Mouse (Mus musculus) CH12.LX (cell line): ENCODE results near the gene Whrn. TPM values are rescaled to one million over a fixed set of nuclear protein-coding genes. Genes with fewer than 3 reads are reported as not detected.
A peak's percentile ranks its signal among the peaks of the same experiment; 100 is the strongest.

Source experiments
- DNase-seq: peaks from one replicate; pipeline ENCODE4 v3.0.0-alpha.2; 2013; ENCODE audit errors: extremely low read depth
- H3K27ac ChIP-seq: 2 replicates; pipeline ENCODE4 v1.5.1; 2012; ENCODE audit warnings: low read depth, mild to moderate bottlenecking, control low read depth, moderate library complexity; ENCODE audit not compliant: insufficient read depth
- H3K27me3 ChIP-seq: replicated peaks from 2 replicates; pipeline ENCODE3; 2012; ENCODE audit warnings: inconsistent platforms
- H3K36me3 ChIP-seq, 2 experiments: replicated peaks in 1 of 2; 2 replicates each; pipeline versions ENCODE3 to v1.6.1; 2012; ENCODE audit warnings: inconsistent platforms in 1 of 2, low read length in 1 of 2, mild to moderate bottlenecking in 1 of 2, mixed read lengths in 1 of 2, moderate library complexity in 1 of 2; ENCODE audit not compliant: control insufficient read depth in 1 of 2, insufficient read depth in 1 of 2
- H3K4me1 ChIP-seq, 2 experiments: 2 replicates each; pipeline ENCODE4 v1.6.1; 2012; ENCODE audit warnings: inconsistent platforms in 1 of 2, moderate library complexity in 1 of 2; ENCODE audit not compliant: insufficient read depth in 2 of 2, control insufficient read depth in 1 of 2
- H3K4me2 ChIP-seq: 2 replicates; pipeline ENCODE4 v1.6.1; 2012; ENCODE audit warnings: low read depth, mild to moderate bottlenecking, control low read depth; ENCODE audit not compliant: poor library complexity, insufficient read depth, severe bottlenecking
- H3K4me3 ChIP-seq, 3 experiments: fragments of 150-350 bp in 1 of 3; sonication (generic) in 1 of 3; replicated peaks in 1 of 3; 2 replicates each; pipeline versions ENCODE3 to v1.5.1; 2011 to 2012; ENCODE audit warnings: low read depth in 2 of 3, low read length in 2 of 3, mild to moderate bottlenecking in 2 of 3, moderate library complexity in 2 of 3, control low read depth in 1 of 3, improper control_type of control experiment in 1 of 3, inconsistent platforms in 1 of 3, mixed read lengths in 1 of 3; ENCODE audit not compliant: poor library complexity in 1 of 3
- H3K79me2 ChIP-seq: replicated peaks from 2 replicates; pipeline ENCODE4 v1.6.1; 2012; ENCODE audit warnings: mild to moderate bottlenecking, moderate library complexity; ENCODE audit not compliant: control insufficient read depth, poor library complexity, insufficient read depth, severe bottlenecking; ENCODE audit errors: extremely low read depth
- H3K9ac ChIP-seq: 2 replicates; pipeline ENCODE4 v1.6.1; 2012; ENCODE audit warnings: low read depth, mild to moderate bottlenecking, control low read depth, moderate library complexity; ENCODE audit not compliant: insufficient read depth
- H3K9me3 ChIP-seq: replicated peaks from 2 replicates; pipeline ENCODE3; 2012; ENCODE audit warnings: low read length, inconsistent platforms, mixed read lengths
- BHLHE40 ChIP-seq: IDR thresholded peaks from 2 replicates; pipeline ENCODE4 v1.6.1; 2011; ENCODE audit warnings: mild to moderate bottlenecking, low read depth, low read length, improper control_type of control experiment
- CHD2 ChIP-seq: IDR thresholded peaks from 2 replicates; pipeline ENCODE4 v1.6.1; 2011; ENCODE audit warnings: low read length, improper control_type of control experiment
- ELF1 ChIP-seq: IDR thresholded peaks from 2 replicates; pipeline ENCODE4 v1.6.1; 2014; ENCODE audit warnings: low read depth, mild to moderate bottlenecking, inconsistent platforms, low read length, improper control_type of control experiment
- ETS1 ChIP-seq: conservative IDR thresholded peaks from 2 replicates; pipeline ENCODE4 v1.6.1; 2012; ENCODE audit warnings: low read depth, mild to moderate bottlenecking, inconsistent platforms, low read length, improper control_type of control experiment, moderate library complexity
- GABPA ChIP-seq: IDR thresholded peaks from 2 replicates; pipeline ENCODE4 v1.6.1; 2012; ENCODE audit warnings: low read depth, low read length, improper control_type of control experiment, inconsistent platforms; ENCODE audit not compliant: insufficient replicate concordance
- IRF4 ChIP-seq: IDR thresholded peaks from 2 replicates; pipeline ENCODE4 v1.6.1; 2014; ENCODE audit warnings: low read depth, mild to moderate bottlenecking, inconsistent platforms, low read length, improper control_type of control experiment
- KAT2A ChIP-seq: IDR thresholded peaks from 2 replicates; pipeline ENCODE4 v1.6.1; 2012; ENCODE audit warnings: low read length, improper control_type of control experiment, inconsistent platforms; ENCODE audit not compliant: insufficient replicate concordance
- MAX ChIP-seq: IDR thresholded peaks from 2 replicates; pipeline ENCODE4 v1.6.1; 2011; ENCODE audit warnings: low read length, improper control_type of control experiment
- MAZ ChIP-seq: IDR thresholded peaks from 2 replicates; pipeline ENCODE4 v1.6.1; 2012; ENCODE audit warnings: low read depth, mild to moderate bottlenecking, inconsistent platforms, low read length, improper control_type of control experiment, moderate library complexity
- MEF2A ChIP-seq: IDR thresholded peaks from 2 replicates; pipeline ENCODE4 v1.6.1; 2014; ENCODE audit warnings: low read depth, mild to moderate bottlenecking, inconsistent platforms, low read length, improper control_type of control experiment, borderline replicate concordance
- MXI1 ChIP-seq: IDR thresholded peaks from 2 replicates; pipeline ENCODE4 v1.6.1; 2011; ENCODE audit warnings: mild to moderate bottlenecking, low read depth, low read length, improper control_type of control experiment
- MYC ChIP-seq: IDR thresholded peaks from 2 replicates; pipeline ENCODE4 v1.6.1; 2011; ENCODE audit warnings: low read depth, mild to moderate bottlenecking, improper control_type of control experiment, low read length
- NELFE ChIP-seq: IDR thresholded peaks from 2 replicates; pipeline ENCODE4 v1.6.1; 2011; ENCODE audit warnings: low read depth, low read length, improper control_type of control experiment
- NRF1 ChIP-seq: IDR thresholded peaks from 2 replicates; pipeline ENCODE4 v1.6.1; 2014; ENCODE audit warnings: low read depth, mild to moderate bottlenecking, inconsistent platforms, low read length, improper control_type of control experiment, moderate library complexity
- POLR2A ChIP-seq: IDR thresholded peaks from 2 replicates; pipeline ENCODE4 v1.6.1; 2011; ENCODE audit warnings: low read depth, mild to moderate bottlenecking, improper control_type of control experiment, low read length
- SIN3A ChIP-seq: IDR thresholded peaks from 2 replicates; pipeline ENCODE4 v1.6.1; 2012; ENCODE audit warnings: low read length, improper control_type of control experiment, inconsistent platforms
- TCF12 ChIP-seq: IDR thresholded peaks from 2 replicates; pipeline ENCODE4 v1.6.1; 2014; ENCODE audit warnings: low read depth, mild to moderate bottlenecking, inconsistent platforms, low read length, improper control_type of control experiment
- USF1 ChIP-seq: IDR thresholded peaks from 2 replicates; pipeline ENCODE4 v1.6.1; 2014; ENCODE audit warnings: low read depth, mild to moderate bottlenecking, inconsistent platforms, low read length, improper control_type of control experiment
- ZMIZ1 ChIP-seq: IDR thresholded peaks from 2 replicates; pipeline ENCODE4 v1.6.1; 2012; ENCODE audit warnings: low read depth, mild to moderate bottlenecking, inconsistent platforms, low read length, improper control_type of control experiment
- ZNF384 ChIP-seq: IDR thresholded peaks from 2 replicates; pipeline ENCODE4 v1.6.1; 2012; ENCODE audit warnings: low read depth, low read length, improper control_type of control experiment, inconsistent platforms
- dilution Hi-C: fragments of 300-500 bp; cut with MboI; formaldehyde crosslinking; loops from 2 replicates; pipeline ENCODE4 v1.14.3; 2020; ENCODE audit warnings: low sequenced_read_pairs; ENCODE audit not compliant: extremely low pct_unique_long_range_greater_than_20kb, extremely low pct_ligation_motif_present
- in situ Hi-C: fragments of 300-500 bp; cut with MboI; formaldehyde crosslinking; loops from 3 replicates; pipeline ENCODE4 v1.14.3; 2019; ENCODE audit warnings: low sequenced_read_pairs, low pct_ligation_motif_present, low pct_unique_long_range_greater_than_20kb, mixed read lengths
- polyA plus RNA-seq: library from polyadenylated mRNA; unstranded; fragments of >175 nt; gene quantifications from 2 replicates; pipeline ENCODE4 v1.2.1, GENCODE M21; 2012; ENCODE audit warnings: low read depth; ENCODE audit not compliant: insufficient read length
- total RNA-seq, 2 experiments: library from RNA; depleted of rRNA; stranded (reverse); fragments of 300-350 nt in 1 of 2; fragments of >200 nt in 1 of 2; gene quantifications; 2 replicates each; pipeline ENCODE4 v1.2.3; 2012 to 2014

Gene Whrn
- total and polyA plus RNA-seq, 3 experiments, result 0.99 to 9.4 (median 4.5) TPM

DNA sequence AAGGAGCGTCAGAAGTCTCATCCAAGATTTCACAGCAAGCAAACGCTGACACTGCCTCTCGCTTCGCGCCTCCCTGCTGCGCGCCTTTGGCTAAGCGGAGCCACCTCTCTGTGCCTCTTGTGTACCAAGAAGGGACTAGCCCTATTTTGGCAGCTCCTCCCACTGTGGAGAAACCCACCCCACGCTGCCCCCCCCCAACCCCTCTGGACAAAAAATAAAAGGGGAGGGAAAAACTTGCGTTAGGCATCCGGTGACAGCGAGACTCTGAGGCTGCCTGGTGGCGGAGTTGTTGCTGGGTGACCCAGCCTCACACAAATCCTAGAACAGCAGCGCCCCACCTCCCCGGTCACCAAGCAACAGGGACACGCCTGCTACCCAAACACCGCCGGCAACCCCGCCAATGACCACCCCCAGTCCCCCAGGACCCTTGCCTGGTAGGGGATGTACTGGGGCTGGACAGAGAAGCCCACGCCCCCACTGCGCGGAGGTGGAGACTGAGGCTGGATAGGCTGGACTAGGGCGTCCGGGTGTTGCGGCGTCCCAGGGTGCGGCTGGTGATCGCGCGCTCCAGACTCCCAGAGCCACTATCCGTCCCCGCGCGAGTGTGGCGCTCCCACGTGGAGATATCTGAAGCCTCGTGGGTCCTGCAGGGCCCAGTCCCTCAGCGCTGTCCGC is 85.7 kb downstream of the Whrn start:
- peak; percentile 90 for DNase-seq
- peak overlapping the region; percentile 99 for H3K9ac ChIP-seq
- H3K9me3 ChIP-seq, result no peaks in the 10 kb centered on the region
- in situ Hi-C loops (loop anchor here (5.0 to 25.0 kb wide), 5 partner anchors 38 to 527 kb away; partner anchors contain the start of genes Orm3 and Tnfsf8), dilution Hi-C loops (no loop called here)
- H3K4me2 ChIP-seq, result peak overlapping the region; percentile 41
- peak overlapping the region; percentile 56 to 93 (median 64) for H3K4me3 ChIP-seq
- H3K79me2 ChIP-seq, result peaks cover 29% of the 10 kb centered on the region
- TF ChIP-seq TCF12 (0 out of 2 replicates have a peak, but pooled peaks have one; percentile 9), USF1 (no peak), NRF1 (0 out of 2 replicates have a peak, but pooled peaks have one; percentile 26), ZMIZ1 (no peak; the same call in 1 of the 2 replicates), POLR2A (no peak), SIN3A (peak; percentile 95), NELFE (0 out of 2 replicates have a peak, but pooled peaks have one; percentile 68), ETS1 (no peak; the same call in 1 of the 2 replicates), MXI1 (peak; percentile 95), GABPA (no peak), KAT2A (0 out of 2 replicates have a peak, but pooled peaks have one; percentile 34), BHLHE40 (0 out of 2 replicates have a peak, but pooled peaks have one; percentile 21), MEF2A (peak; percentile 33; the same call in 1 of the 2 replicates), CHD2 (no peak), MAZ (peak; percentile 41), ELF1 (0 out of 2 replicates have a peak, but pooled peaks have one; percentile 10), MAX (peak; percentile 80), ZNF384 (peak; percentile 58; the same call in 1 of the 2 replicates), IRF4 (0 out of 2 replicates have a peak, but pooled peaks have one; percentile 9), MYC (peak; percentile 54; the same call in 1 of the 2 replicates)
- peak overlapping the region; percentile 97 for H3K27ac ChIP-seq
- H3K36me3 ChIP-seq, result peaks cover 0 to 10% of the 10 kb centered on the region in 2 experiments
- no peaks in the 10 kb centered on the region for H3K27me3 ChIP-seq
- peaks cover 14 to 33% of the 10 kb centered on the region in 2 experiments for H3K4me1 ChIP-seq
